Mouse (Mus musculus): ENCODE measurements at regions not wholly inside any gene's neighbourhood (a gene's known extent, or its start where the extent isn't known, plus 50 kb on each side); places are given as distances from the start of the nearest gene placed in this dataset.

GRCm38 (mm10) chr6:14431751-14432150 lies 323.3 kb downstream of the Ppp1r3a start:
- no peak overlapping the region for H3K27ac ChIP-seq
- 82% methylated on average over 1 of the region's 1 CpGs for WGBS
- no peaks in the 10 kb centered on the region for H3K36me3 ChIP-seq (ENCODE audit: insufficient read depth, low read length)
- H3K9me3 ChIP-seq (ENCODE audit: low read length), result no peaks in the 10 kb centered on the region
- ATAC-seq (no peak), DNase-seq (ENCODE audit: low spot score) (no peak)
- no peak overlapping the region for H3K9ac ChIP-seq (replicated peaks; ENCODE audit: low read length)
- no peaks in the 10 kb centered on the region for H3K27me3 ChIP-seq (ENCODE audit: insufficient read depth, low read length)
- no peak overlapping the region for H3K4me2 ChIP-seq (ENCODE audit: low read depth, low read length)
- H3K4me3 ChIP-seq (ENCODE audit: low read length), result no peak overlapping the region
- TF ChIP-seq CTCF (IDR thresholded peaks at IDR 0.05; ENCODE audit: low read depth), result no peak
- H3K4me1 ChIP-seq (ENCODE audit: insufficient read depth, low read length), result no peaks in the 10 kb centered on the region

- H3K4me2 ChIP-seq (ENCODE audit: low read depth, low read length), result no peak overlapping the region
- H3K9me3 ChIP-seq (ENCODE audit: low read length), result no peaks in the 10 kb centered on the region
- no peak for TF ChIP-seq CTCF (IDR thresholded peaks at IDR 0.05; ENCODE audit: low read depth)
- H3K4me3 ChIP-seq (ENCODE audit: low read length), result no peak overlapping the region
- 23% methylated on average over 4 of the region's 4 CpGs for WGBS
- no peaks in the 10 kb centered on the region for H3K36me3 ChIP-seq (ENCODE audit: insufficient read depth, low read length)
- H3K9ac ChIP-seq (replicated peaks; ENCODE audit: low read length), result no peak overlapping the region
- H3K27ac ChIP-seq, result no peak overlapping the region
- no peaks in the 10 kb centered on the region for H3K27me3 ChIP-seq (ENCODE audit: insufficient read depth, low read length)
- DNase-seq (ENCODE audit: low spot score) (peak; percentile 61), ATAC-seq (peak; percentile 86)
- no peaks in the 10 kb centered on the region for H3K4me1 ChIP-seq (ENCODE audit: insufficient read depth, low read length)
These were observed 345.3 kb downstream of the Ppp1r3a start for GRCm38 (mm10) chr6:14409772-14410171.

DNA sequence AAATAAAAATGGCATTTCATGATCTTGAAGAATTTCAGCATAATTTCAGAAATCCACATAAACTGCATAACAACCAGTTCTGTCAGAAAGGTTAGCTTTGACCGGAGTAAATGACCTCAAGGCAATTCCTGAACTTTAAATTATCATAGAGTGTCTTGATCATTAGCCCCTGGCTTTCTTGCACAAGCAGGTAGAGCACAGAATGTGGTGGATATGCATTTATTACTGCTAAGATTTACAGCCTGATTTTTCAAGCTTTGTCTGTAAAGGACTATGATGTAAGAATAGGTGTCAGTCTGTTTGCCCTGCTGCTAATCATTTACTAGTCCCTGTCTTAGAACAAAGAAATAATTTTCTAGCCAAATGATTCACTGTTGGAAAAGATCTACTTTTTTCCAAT lies 347.3 kb downstream of the Ppp1r3a start:
- Histone ChIP-seq H3K27ac (no peak overlapping the region), H3K4me1 (ENCODE audit: insufficient read depth, low read length) (no peaks in the 10 kb centered on the region), H3K4me2 (ENCODE audit: low read depth, low read length) (no peak overlapping the region), H3K9ac (replicated peaks; ENCODE audit: low read length) (no peak overlapping the region), H3K9me3 (ENCODE audit: low read length) (no peaks in the 10 kb centered on the region), H3K36me3 (ENCODE audit: insufficient read depth, low read length) (no peaks in the 10 kb centered on the region), H3K4me3 (ENCODE audit: low read length) (no peak overlapping the region), H3K27me3 (ENCODE audit: insufficient read depth, low read length) (no peaks in the 10 kb centered on the region)
- no peak for TF ChIP-seq CTCF (IDR thresholded peaks at IDR 0.05; ENCODE audit: low read depth)
- WGBS, result 84% methylated on average over 1 of the region's 1 CpGs
- no peak for DNase-seq (ENCODE audit: low spot score)
- ATAC-seq, result no peak

- Histone ChIP-seq H3K9ac (replicated peaks; ENCODE audit: low read length) (no peak overlapping the region), H3K9me3 (ENCODE audit: low read length) (no peaks in the 10 kb centered on the region), H3K4me3 (ENCODE audit: low read length) (no peak overlapping the region), H3K27me3 (ENCODE audit: insufficient read depth, low read length) (no peaks in the 10 kb centered on the region), H3K4me2 (ENCODE audit: low read depth, low read length) (no peak overlapping the region), H3K36me3 (ENCODE audit: insufficient read depth, low read length) (no peaks in the 10 kb centered on the region), H3K27ac (no peak overlapping the region), H3K4me1 (ENCODE audit: insufficient read depth, low read length) (no peaks in the 10 kb centered on the region)
- ATAC-seq, result no peak
- no peak for DNase-seq (ENCODE audit: low spot score)
- no peak for TF ChIP-seq CTCF (IDR thresholded peaks at IDR 0.05; ENCODE audit: low read depth)
- 81% methylated on average over 5 of the region's 5 CpGs for WGBS
These were observed 396.8 kb downstream of the Ppp1r3a start for GRCm38 (mm10) chr6:14358280-14358679.
